Mouse (Mus musculus): ENCODE measurements around the gene Igfbp4. TPM values are rescaled to one million over a fixed set of nuclear protein-coding genes. Genes with fewer than 3 reads are reported as not detected.
A peak's percentile ranks its signal among the peaks of the same experiment; 100 is the strongest.

Gene Igfbp4
- polyA plus RNA-seq, 1 experiment from 2014 or later, result 131 TPM

- H3K4me3 ChIP-seq, result no peak overlapping the region
- ATAC-seq, result peak; percentile 38; the same call in 1 of the 2 replicates
- 30% methylated on average over 2 of the region's 2 CpGs for WGBS
These were observed 24.9 kb downstream of the Igfbp4 start for GRCm38 (mm10) chr11:99065979-99066378.

GRCm38 (mm10) chr11:99067591-99067990 is 26.5 kb downstream of the Igfbp4 start:
- no peak overlapping the region for H3K4me3 ChIP-seq
- H3K4me2 ChIP-seq, result no peak overlapping the region
- no peak overlapping the region for H3K9ac ChIP-seq
- WGBS, result 91% methylated on average over 8 of the region's 8 CpGs
- no peaks in the 10 kb centered on the region for H3K9me3 ChIP-seq (replicated peaks)
- H3K36me3 ChIP-seq (ENCODE audit: poor library complexity, severe bottlenecking), result no peaks in the 10 kb centered on the region
- H3K27ac ChIP-seq, result no peak overlapping the region
- H3K4me1 ChIP-seq, result peaks cover 8% of the 10 kb centered on the region; the same call in 1 of the 2 replicates
- ATAC-seq, result no peak
- no peaks in the 10 kb centered on the region for H3K27me3 ChIP-seq

More at GRCm38 (mm10) chr11:99065979-99066378, 24.9 kb downstream of the Igfbp4 start:
- H3K9ac ChIP-seq, result no peak overlapping the region
- H3K4me2 ChIP-seq, result no peak overlapping the region
- H3K4me1 ChIP-seq, result no peaks in the 10 kb centered on the region
- no peaks in the 10 kb centered on the region for H3K9me3 ChIP-seq (replicated peaks)
- H3K27me3 ChIP-seq, result no peaks in the 10 kb centered on the region
- H3K36me3 ChIP-seq (ENCODE audit: poor library complexity, severe bottlenecking), result no peaks in the 10 kb centered on the region
- no peak overlapping the region for H3K27ac ChIP-seq

GRCm38 (mm10) chr11:99068455-99068854 is 27.4 kb downstream of the Igfbp4 start:
- Histone ChIP-seq H3K36me3 (ENCODE audit: poor library complexity, severe bottlenecking) (no peaks in the 10 kb centered on the region), H3K9me3 (replicated peaks) (no peaks in the 10 kb centered on the region), H3K27ac (no peak overlapping the region), H3K4me1 (peaks cover 8% of the 10 kb centered on the region; the same call in 1 of the 2 replicates), H3K4me3 (no peak overlapping the region), H3K27me3 (no peaks in the 10 kb centered on the region), H3K4me2 (no peak overlapping the region), H3K9ac (no peak overlapping the region)
- 78% methylated on average over 5 of the region's 5 CpGs for WGBS
- no peak for ATAC-seq

GRCm38 (mm10) chr11:99071866-99072265 is 30.8 kb downstream of the Igfbp4 start:
- no peak overlapping the region for H3K4me3 ChIP-seq
- peaks cover 8% of the 10 kb centered on the region; the same call in 1 of the 2 replicates for H3K4me1 ChIP-seq
- 0 out of 2 replicates have a peak overlapping the region, but pooled peaks have one; percentile 3 for H3K9ac ChIP-seq
- H3K36me3 ChIP-seq (ENCODE audit: poor library complexity, severe bottlenecking), result no peaks in the 10 kb centered on the region
- H3K27ac ChIP-seq, result no peak overlapping the region
- H3K9me3 ChIP-seq (replicated peaks), result no peaks in the 10 kb centered on the region
- no peaks in the 10 kb centered on the region for H3K27me3 ChIP-seq
- WGBS, result 32% methylated on average over 6 of the region's 6 CpGs
- ATAC-seq, result no peak
- no peak overlapping the region for H3K4me2 ChIP-seq

GRCm38 (mm10) chr11:99073781-99074180 is 32.7 kb downstream of the Igfbp4 start:
- ATAC-seq, result no peak
- H3K9ac ChIP-seq, result no peak overlapping the region
- H3K36me3 ChIP-seq (ENCODE audit: poor library complexity, severe bottlenecking), result no peaks in the 10 kb centered on the region
- no peak overlapping the region for H3K27ac ChIP-seq
- 55% methylated on average over 5 of the region's 5 CpGs for WGBS
- H3K27me3 ChIP-seq, result no peaks in the 10 kb centered on the region
- H3K4me1 ChIP-seq, result peaks cover 8% of the 10 kb centered on the region; the same call in 1 of the 2 replicates
- no peaks in the 10 kb centered on the region for H3K9me3 ChIP-seq (replicated peaks)
- H3K4me2 ChIP-seq, result no peak overlapping the region
- no peak overlapping the region for H3K4me3 ChIP-seq

- peaks cover 3% of the 10 kb centered on the region; the same call in 1 of the 2 replicates for H3K4me1 ChIP-seq
- WGBS, result 85% methylated on average over 5 of the region's 5 CpGs
- ATAC-seq, result no peak
- H3K27ac ChIP-seq, result no peak overlapping the region
- no peaks in the 10 kb centered on the region for H3K9me3 ChIP-seq (replicated peaks)
- H3K9ac ChIP-seq, result no peak overlapping the region
- no peak overlapping the region for H3K4me2 ChIP-seq
- H3K4me3 ChIP-seq, result no peak overlapping the region
- H3K27me3 ChIP-seq, result no peaks in the 10 kb centered on the region
- no peaks in the 10 kb centered on the region for H3K36me3 ChIP-seq (ENCODE audit: poor library complexity, severe bottlenecking)
These were observed 35.8 kb downstream of the Igfbp4 start for GRCm38 (mm10) chr11:99076744-99077319.

- no peak overlapping the region for H3K9ac ChIP-seq
- H3K36me3 ChIP-seq (ENCODE audit: poor library complexity, severe bottlenecking), result no peaks in the 10 kb centered on the region
- WGBS, result 87% methylated on average over 8 of the region's 8 CpGs
- no peak for ATAC-seq
- H3K4me2 ChIP-seq, result no peak overlapping the region
- H3K27ac ChIP-seq, result no peak overlapping the region
- no peaks in the 10 kb centered on the region for H3K9me3 ChIP-seq (replicated peaks)
- no peaks in the 10 kb centered on the region for H3K4me1 ChIP-seq
- no peak overlapping the region for H3K4me3 ChIP-seq
- no peaks in the 10 kb centered on the region for H3K27me3 ChIP-seq
These were observed 36.8 kb downstream of the Igfbp4 start for GRCm38 (mm10) chr11:99077869-99078268.

- Histone ChIP-seq H3K4me3 (no peak overlapping the region), H3K36me3 (ENCODE audit: poor library complexity, severe bottlenecking) (no peaks in the 10 kb centered on the region), H3K27ac (no peak overlapping the region), H3K4me2 (no peak overlapping the region), H3K9ac (no peak overlapping the region), H3K27me3 (no peaks in the 10 kb centered on the region), H3K9me3 (replicated peaks) (no peaks in the 10 kb centered on the region), H3K4me1 (no peaks in the 10 kb centered on the region)
- no peak for ATAC-seq
- WGBS, result 93% methylated on average over 9 of the region's 9 CpGs
These were observed 40.0 kb downstream of the Igfbp4 start for GRCm38 (mm10) chr11:99080902-99081543.

GRCm38 (mm10) chr11:99081566-99081965 is 40.5 kb downstream of the Igfbp4 start:
- H3K27ac ChIP-seq, result no peak overlapping the region
- WGBS, result 82% methylated on average over 3 of the region's 3 CpGs

GRCm38 (mm10) chr11:99082098-99082497 is 41.1 kb downstream of the Igfbp4 start:
- no peak overlapping the region for H3K27ac ChIP-seq
- H3K4me3 ChIP-seq, result no peak overlapping the region
- 71% methylated on average over 8 of the region's 8 CpGs for WGBS
- no peaks in the 10 kb centered on the region for H3K9me3 ChIP-seq (replicated peaks)
- H3K27me3 ChIP-seq, result no peaks in the 10 kb centered on the region
- H3K9ac ChIP-seq, result no peak overlapping the region
- H3K4me1 ChIP-seq, result no peaks in the 10 kb centered on the region
- ATAC-seq, result no peak
- no peaks in the 10 kb centered on the region for H3K36me3 ChIP-seq (ENCODE audit: poor library complexity, severe bottlenecking)
- no peak overlapping the region for H3K4me2 ChIP-seq

More at GRCm38 (mm10) chr11:99081566-99081965, 40.5 kb downstream of the Igfbp4 start:
- Histone ChIP-seq H3K36me3 (ENCODE audit: poor library complexity, severe bottlenecking) (no peaks in the 10 kb centered on the region), H3K27me3 (no peaks in the 10 kb centered on the region), H3K9ac (no peak overlapping the region), H3K9me3 (replicated peaks) (no peaks in the 10 kb centered on the region), H3K4me2 (no peak overlapping the region), H3K4me1 (no peaks in the 10 kb centered on the region), H3K4me3 (no peak overlapping the region)
- no peak for ATAC-seq

- no peak overlapping the region for H3K27ac ChIP-seq
- no peak for ATAC-seq
- no peak overlapping the region for H3K4me3 ChIP-seq
- H3K27me3 ChIP-seq, result no peaks in the 10 kb centered on the region
- no peaks in the 10 kb centered on the region for H3K36me3 ChIP-seq (ENCODE audit: poor library complexity, severe bottlenecking)
- no peaks in the 10 kb centered on the region for H3K4me1 ChIP-seq
- no peak overlapping the region for H3K4me2 ChIP-seq
- WGBS, result 92% methylated on average over 8 of the region's 8 CpGs
- H3K9ac ChIP-seq, result no peak overlapping the region
- H3K9me3 ChIP-seq (replicated peaks), result no peaks in the 10 kb centered on the region
These were observed 42.5 kb downstream of the Igfbp4 start for GRCm38 (mm10) chr11:99083516-99083915.

GRCm38 (mm10) chr11:99084366-99084765 is 43.3 kb downstream of the Igfbp4 start:
- Histone ChIP-seq H3K4me3 (no peak overlapping the region), H3K9ac (no peak overlapping the region), H3K9me3 (replicated peaks) (no peaks in the 10 kb centered on the region), H3K27ac (no peak overlapping the region), H3K4me2 (no peak overlapping the region), H3K4me1 (no peaks in the 10 kb centered on the region), H3K27me3 (no peaks in the 10 kb centered on the region), H3K36me3 (ENCODE audit: poor library complexity, severe bottlenecking) (no peaks in the 10 kb centered on the region)
- 92% methylated on average over 9 of the region's 9 CpGs for WGBS
- ATAC-seq, result no peak

Measured in forebrain, embryonic 13.5 days (tissue).